Mouse (Mus musculus) liver, embryonic 18 days (tissue): Measurements from ENCODE around the gene Mrm2. TPM values are rescaled to one million over a fixed set of nuclear protein-coding genes. Genes with fewer than 3 reads are reported as not detected.

Source experiments
- polyA plus RNA-seq: library from polyadenylated mRNA; depleted of rRNA; stranded (reverse); fragments of >200 nt; gene quantifications from 2 replicates; pipeline ENCODE4 v1.2.3, GENCODE M21; 2012; rRNA removed

The Mrm2 gene
- polyA plus RNA-seq, result 5.2 and 5.6 TPM in 2 replicates

GRCm38 (mm10) chr5:140331615-140332512, at the start of gene Mrm2:
Mrm2 (minus strand) TSS chr5:140331898.

GRCm38 (mm10) chr5:140321042-140321755, 10.5 kb downstream of the Mrm2 start, which contains the start of the genes Mad1l1 and Nudt1:
Mad1l1 (minus strand) TSS chr5:140321552.
Nudt1 (plus strand) TSS chr5:140321656.

Other genes starting within 250 kb of the Mrm2 start
- gene Mad1l1, start 10.3 kb downstream of the Mrm2 start, polyA plus RNA-seq, result 15.6 and 20.1 TPM in 2 replicates
- gene Nudt1, start 10.2 kb downstream of the Mrm2 start, polyA plus RNA-seq, result 12.8 and 14.1 TPM in 2 replicates
- gene Snx8, start 57.4 kb upstream of the Mrm2 start, polyA plus RNA-seq, result 9.9 and 10.0 TPM in 2 replicates
- 45.4 and 50.0 TPM in 2 replicates for gene Eif3b, start 87.4 kb upstream of the Mrm2 start, polyA plus RNA-seq
- gene Gm4869, start 113.7 kb upstream of the Mrm2 start, polyA plus RNA-seq, result 0.01 TPM in 2 replicates
- gene Chst12, start 173.7 kb upstream of the Mrm2 start, polyA plus RNA-seq, result 5.0 and 6.5 TPM in 2 replicates
- 0.11 and 0.39 TPM in 2 replicates for gene Grifin, start 233.2 kb upstream of the Mrm2 start, polyA plus RNA-seq